Mouse (Mus musculus) hindbrain, embryonic 11.5 days (tissue): ENCODE data around the gene Snrpg. TPM values are rescaled to one million over a fixed set of nuclear protein-coding genes. Genes with fewer than 3 reads are reported as not detected.
A peak's percentile ranks its signal among the peaks of the same experiment; 100 is the strongest.
"Not testable (repeated sequence)": the region's sequence is repeated elsewhere in the genome, so short reads cannot be mapped to it uniquely, and the experiment has no call there.

Experiments used
- ATAC-seq: fragments of 200-750 bp; cut with Nextera tagmentation; 2 replicates; pipeline ENCODE4 v1.8.0; 2017; ENCODE audit warnings: mild to moderate bottlenecking, moderate TSS enrichment, moderate library complexity; ENCODE audit not compliant: low FRiP score
- DNase-seq: peaks from one replicate; pipeline ENCODE4 v3.0.0-alpha.2; 2015; ENCODE audit warnings: low spot score
- H3K27ac ChIP-seq: fragments of 300-500 bp; sonication (generic); 2 replicates; pipeline ENCODE4 v1.5.1; 2014; ENCODE audit warnings: mild to moderate bottlenecking, low read depth, low read length
- H3K27me3 ChIP-seq: fragments of 300-500 bp; sonication (generic); 2 replicates; pipeline ENCODE4 v1.6.1; 2014; ENCODE audit warnings: mild to moderate bottlenecking, low read length, moderate library complexity, mixed read lengths; ENCODE audit not compliant: control insufficient read depth, insufficient read depth
- H3K36me3 ChIP-seq: fragments of 300-500 bp; sonication (generic); 2 replicates; pipeline ENCODE4 v1.6.1; 2014; ENCODE audit warnings: mild to moderate bottlenecking, low read length, moderate library complexity, mixed read lengths; ENCODE audit not compliant: control insufficient read depth, insufficient read depth
- H3K4me1 ChIP-seq: fragments of 300-500 bp; sonication (generic); replicated peaks from 2 replicates; pipeline ENCODE4 v1.6.1; 2014; ENCODE audit warnings: low read length, mixed read lengths; ENCODE audit not compliant: control insufficient read depth, insufficient read depth
- H3K4me2 ChIP-seq: fragments of 300-500 bp; sonication (generic); replicated peaks from 2 replicates; pipeline ENCODE4 v1.6.1; 2014; ENCODE audit warnings: mild to moderate bottlenecking, low read depth, low read length
- H3K4me3 ChIP-seq: fragments of 300-500 bp; sonication (generic); 2 replicates; pipeline ENCODE4 v1.5.1; 2014; ENCODE audit warnings: low read depth, low read length
- H3K9ac ChIP-seq: fragments of 300-500 bp; sonication (generic); 2 replicates; pipeline ENCODE4 v1.6.1; 2014; ENCODE audit warnings: low read depth, low read length
- H3K9me3 ChIP-seq: fragments of 300-500 bp; sonication (generic); 2 replicates; pipeline ENCODE4 v1.6.1; 2016; ENCODE audit warnings: low read length; ENCODE audit not compliant: control insufficient read depth
- WGBS: fragments of 180-500 bp; shearing (Covaris S2); extraction: QIAGEN DNeasy Blood & Tissue Kit; methylation state at CpG from one replicate; pipeline ENCODE4 v1.1.7; 2014; 5-methylcytosine and 5-hydroxymethylcytosine counted together
- polyA plus RNA-seq: library from polyadenylated mRNA; unstranded; fragments of >200 nt; fragmentation: Nextera tagmentation; extraction: Ambion mirVana; gene quantifications from 2 replicates; pipeline ENCODE4 v1.2.1, GENCODE M21; 2014

Gene Snrpg
- polyA plus RNA-seq, 1 experiment from 2014 or later, result 651 TPM

DNA sequence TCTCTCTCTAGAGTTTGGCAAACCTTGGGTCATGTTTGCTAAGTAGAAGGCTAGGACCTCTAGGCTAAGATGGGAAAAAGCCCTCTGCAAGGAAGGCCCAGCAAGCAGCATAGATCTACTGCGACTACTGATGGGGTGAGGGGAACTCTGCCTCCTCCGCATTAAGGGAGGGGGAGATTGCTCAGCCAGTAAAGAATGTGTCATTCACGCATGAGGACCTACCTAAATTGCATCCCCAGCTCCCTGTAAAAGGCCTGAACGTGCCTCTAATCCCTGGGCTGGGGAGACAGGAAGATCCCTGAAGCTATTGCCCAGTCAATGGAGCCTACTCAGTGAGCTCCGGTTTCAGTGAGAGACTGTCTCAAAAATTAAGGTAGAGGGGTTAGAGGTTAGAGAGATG, 35.2 kb upstream of the Snrpg start:
- H3K27ac ChIP-seq, result no peak overlapping the region
- 85% methylated on average over 5 of the region's 5 CpGs for WGBS
- ATAC-seq (no peak), DNase-seq (no peak)
- no peaks in the 10 kb centered on the region for H3K27me3 ChIP-seq
- no peaks in the 10 kb centered on the region for H3K9me3 ChIP-seq
- H3K9ac ChIP-seq, result no peak overlapping the region
- no peak overlapping the region for H3K4me2 ChIP-seq
- no peak overlapping the region for H3K4me3 ChIP-seq
- H3K4me1 ChIP-seq, result no peaks in the 10 kb centered on the region
- no peaks in the 10 kb centered on the region for H3K36me3 ChIP-seq

DNA sequence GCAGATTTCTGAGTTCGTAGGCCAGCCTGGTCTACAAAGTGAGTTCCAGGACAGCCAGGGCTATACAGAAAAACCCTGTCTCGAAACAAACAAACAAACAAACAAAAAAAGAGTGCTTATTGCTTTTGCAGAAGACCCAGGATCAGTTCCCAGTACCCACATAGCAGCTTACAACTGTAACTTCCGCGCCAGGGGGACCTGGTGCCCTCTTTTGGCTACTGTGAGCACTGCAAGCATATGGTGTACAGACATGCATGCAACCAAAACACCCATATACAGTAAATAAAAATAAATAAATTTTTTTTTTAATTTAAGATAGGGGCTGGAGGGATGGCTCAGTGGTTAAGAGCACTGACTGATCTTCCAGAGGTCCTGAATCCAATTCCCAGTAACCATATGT, 34.8 kb upstream of the Snrpg start:
- not testable (repeated sequence) for H3K4me1 ChIP-seq, H3K36me3 ChIP-seq, H3K27me3 ChIP-seq, H3K4me3 ChIP-seq, H3K27ac ChIP-seq, H3K9me3 ChIP-seq, H3K4me2 ChIP-seq, DNase-seq, ATAC-seq, H3K9ac ChIP-seq
- WGBS, result 89% methylated on average over 4 of the region's 4 CpGs

DNA sequence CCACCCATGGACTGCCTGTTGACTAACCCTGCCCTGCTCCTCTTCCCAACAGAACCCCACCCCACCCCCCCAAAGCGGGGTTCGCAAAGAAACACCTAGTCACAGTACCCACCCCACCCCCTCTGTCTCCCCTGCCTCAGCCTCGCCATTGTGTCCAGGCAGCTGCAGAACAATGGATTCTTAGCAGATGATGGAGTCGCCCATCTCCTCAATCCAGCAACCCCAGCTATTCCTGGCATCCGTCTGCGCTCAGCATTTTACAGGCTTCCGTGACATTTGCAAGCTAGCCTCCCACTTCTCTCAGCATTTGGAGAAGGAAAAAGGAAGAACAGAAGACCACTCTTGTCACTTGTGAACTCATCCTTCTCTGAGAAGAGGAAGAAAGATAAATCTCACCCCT, 27.4 kb upstream of the Snrpg start:
- H3K9ac ChIP-seq, result peak overlapping the region; percentile 2; the same call in 1 of the 2 replicates
- no peaks in the 10 kb centered on the region for H3K9me3 ChIP-seq
- DNase-seq, result peak; percentile 46
- WGBS, result 11% methylated on average over 7 of the region's 7 CpGs
- H3K36me3 ChIP-seq, result no peaks in the 10 kb centered on the region
- H3K4me3 ChIP-seq, result no peak overlapping the region; the same call in 1 of the 2 replicates
- no peak for ATAC-seq
- peak overlapping the region; percentile 8; the same call in 1 of the 2 replicates for H3K27ac ChIP-seq
- no peaks in the 10 kb centered on the region for H3K4me1 ChIP-seq
- peak overlapping the region; percentile 5; the same call in 1 of the 2 replicates for H3K4me2 ChIP-seq
- no peaks in the 10 kb centered on the region for H3K27me3 ChIP-seq

- Histone ChIP-seq H3K4me2 (no peak overlapping the region), H3K9me3 (no peaks in the 10 kb centered on the region), H3K4me3 (no peak overlapping the region), H3K36me3 (no peaks in the 10 kb centered on the region), H3K27me3 (no peaks in the 10 kb centered on the region), H3K27ac (no peak overlapping the region), H3K4me1 (no peaks in the 10 kb centered on the region), H3K9ac (no peak overlapping the region)
- ATAC-seq (no peak), DNase-seq (no peak)
- WGBS, result 59% methylated on average over 2 of the region's 2 CpGs
Observed at GRCm38 (mm10) chr6:86346063-86346462, 25.0 kb upstream of the Snrpg start.

- no peaks in the 10 kb centered on the region for H3K4me1 ChIP-seq
- H3K9me3 ChIP-seq, result no peaks in the 10 kb centered on the region
- H3K4me2 ChIP-seq, result no peak overlapping the region
- peak; percentile 23 for DNase-seq
- ATAC-seq, result no peak
- H3K27me3 ChIP-seq, result no peaks in the 10 kb centered on the region
- H3K27ac ChIP-seq, result no peak overlapping the region
- no peak overlapping the region for H3K9ac ChIP-seq
- WGBS, result 58% methylated on average over 7 of the region's 7 CpGs
- H3K4me3 ChIP-seq, result no peak overlapping the region
- H3K36me3 ChIP-seq, result no peaks in the 10 kb centered on the region
Observed at GRCm38 (mm10) chr6:86349257-86349656, 21.8 kb upstream of the Snrpg start.

DNA sequence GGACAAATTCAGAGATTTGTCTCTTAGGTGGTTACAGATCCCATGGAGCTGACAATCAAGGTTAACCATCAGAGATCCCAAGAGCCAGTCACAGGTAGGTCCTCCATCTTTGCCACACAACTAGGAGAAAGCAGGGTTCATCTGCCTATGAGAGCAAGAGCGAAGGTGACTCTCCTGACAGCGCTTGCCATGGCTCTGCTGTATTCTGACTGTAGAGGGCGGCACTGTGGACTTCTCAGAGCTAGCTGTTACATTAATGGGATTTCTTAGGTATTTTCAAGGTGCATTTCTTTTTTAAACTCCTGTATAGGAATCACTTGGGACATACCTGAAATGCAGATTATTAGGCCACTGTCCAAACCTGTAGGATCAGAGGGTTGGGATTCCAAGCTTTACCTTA, 16.2 kb upstream of the Snrpg start:
- Histone ChIP-seq H3K36me3 (no peaks in the 10 kb centered on the region), H3K9ac (no peak overlapping the region), H3K9me3 (no peaks in the 10 kb centered on the region), H3K4me3 (no peak overlapping the region), H3K4me2 (no peak overlapping the region), H3K4me1 (no peaks in the 10 kb centered on the region), H3K27me3 (no peaks in the 10 kb centered on the region), H3K27ac (no peak overlapping the region)
- WGBS, result 63% methylated on average over 3 of the region's 3 CpGs
- no peak for ATAC-seq
- DNase-seq, result no peak

GRCm38 (mm10) chr6:86356956-86357355, 14.1 kb upstream of the Snrpg start:
- no peak overlapping the region for H3K27ac ChIP-seq
- no peaks in the 10 kb centered on the region for H3K27me3 ChIP-seq
- no peak overlapping the region for H3K4me2 ChIP-seq
- DNase-seq (no peak), ATAC-seq (no peak)
- no peak overlapping the region for H3K9ac ChIP-seq
- H3K36me3 ChIP-seq, result no peaks in the 10 kb centered on the region
- 85% methylated on average over 9 of the region's 9 CpGs for WGBS
- H3K9me3 ChIP-seq, result no peaks in the 10 kb centered on the region
- no peaks in the 10 kb centered on the region for H3K4me1 ChIP-seq
- no peak overlapping the region for H3K4me3 ChIP-seq

GRCm38 (mm10) chr6:86360691-86361090, 10.4 kb upstream of the Snrpg start:
- H3K9me3 ChIP-seq, result no peaks in the 10 kb centered on the region
- H3K27ac ChIP-seq, result no peak overlapping the region
- no peak overlapping the region for H3K4me3 ChIP-seq
- ATAC-seq (no peak), DNase-seq (no peak)
- no peak overlapping the region for H3K4me2 ChIP-seq
- no peaks in the 10 kb centered on the region for H3K27me3 ChIP-seq
- H3K9ac ChIP-seq, result no peak overlapping the region
- H3K36me3 ChIP-seq, result no peaks in the 10 kb centered on the region
- no peaks in the 10 kb centered on the region for H3K4me1 ChIP-seq
- WGBS, result 70% methylated on average over 7 of the region's 7 CpGs

GRCm38 (mm10) chr6:86361373-86361772, 9.7 kb upstream of the Snrpg start:
- Histone ChIP-seq H3K4me1 (no peaks in the 10 kb centered on the region; the same call in 1 of the 2 replicates), H3K27ac (no peak overlapping the region), H3K36me3 (no peaks in the 10 kb centered on the region), H3K27me3 (no peaks in the 10 kb centered on the region), H3K9me3 (no peaks in the 10 kb centered on the region), H3K4me3 (no peak overlapping the region), H3K4me2 (no peak overlapping the region), H3K9ac (no peak overlapping the region)
- ATAC-seq (no peak), DNase-seq (no peak)
- WGBS, result 88% methylated on average over 7 of the region's 7 CpGs
